Mouse (Mus musculus): Measurements from ENCODE around the gene Tnfrsf14. TPM values are rescaled to one million over a fixed set of nuclear protein-coding genes. Genes with fewer than 3 reads are reported as not detected.

The Tnfrsf14 gene
- polyA plus RNA-seq, 1 experiment from 2014 or later = 59.8 TPM

GRCm38 (mm10) chr4:154914707-154915106, 13.7 kb downstream of the Tnfrsf14 start:
- peak overlapping the region; percentile 97 for H3K27ac ChIP-seq (ENCODE audit: low read length)
- no peaks in the 10 kb centered on the region for H3K9me3 ChIP-seq (replicated peaks; ENCODE audit: control insufficient read depth, low read length)
- 0 out of 2 replicates have a peak overlapping the region, but pooled peaks have one; percentile 2 for H3K9ac ChIP-seq (ENCODE audit: low read depth, low read length)
- H3K4me3 ChIP-seq (ENCODE audit: low read depth, low read length) = no peak overlapping the region
- no peak for ATAC-seq (ENCODE audit: low read depth)
- peaks cover 84% of the 10 kb centered on the region for H3K4me1 ChIP-seq (ENCODE audit: control insufficient read depth, low read depth, low read length)
- no peak overlapping the region for H3K4me2 ChIP-seq (ENCODE audit: low read depth, low read length)
- peaks cover 40% of the 10 kb centered on the region for H3K36me3 ChIP-seq (ENCODE audit: control insufficient read depth, insufficient read depth)
- WGBS (ENCODE audit: insufficient replicate concordance) = 41% methylated on average over 3 of the region's 3 CpGs
- H3K27me3 ChIP-seq (ENCODE audit: control insufficient read depth, insufficient read depth, low read depth, low read length) = no peaks in the 10 kb centered on the region

GRCm38 (mm10) chr4:154914252-154914651, 14.1 kb downstream of the Tnfrsf14 start:
- peak overlapping the region; percentile 97 for H3K27ac ChIP-seq (ENCODE audit: low read length)
- no peak for ATAC-seq (ENCODE audit: low read depth)
- H3K36me3 ChIP-seq (ENCODE audit: control insufficient read depth, insufficient read depth) = peaks cover 40% of the 10 kb centered on the region
- no peak overlapping the region for H3K4me2 ChIP-seq (ENCODE audit: low read depth, low read length)
- WGBS (ENCODE audit: insufficient replicate concordance) = 93% methylated on average over 4 of the region's 4 CpGs
- 0 out of 2 replicates have a peak overlapping the region, but pooled peaks have one; percentile 71 for H3K9ac ChIP-seq (ENCODE audit: low read depth, low read length)
- peaks cover 87% of the 10 kb centered on the region for H3K4me1 ChIP-seq (ENCODE audit: control insufficient read depth, low read depth, low read length)
- no peaks in the 10 kb centered on the region for H3K27me3 ChIP-seq (ENCODE audit: control insufficient read depth, insufficient read depth, low read depth, low read length)
- no peaks in the 10 kb centered on the region for H3K9me3 ChIP-seq (replicated peaks; ENCODE audit: control insufficient read depth, low read length)
- no peak overlapping the region for H3K4me3 ChIP-seq (ENCODE audit: low read depth, low read length)

DNA sequence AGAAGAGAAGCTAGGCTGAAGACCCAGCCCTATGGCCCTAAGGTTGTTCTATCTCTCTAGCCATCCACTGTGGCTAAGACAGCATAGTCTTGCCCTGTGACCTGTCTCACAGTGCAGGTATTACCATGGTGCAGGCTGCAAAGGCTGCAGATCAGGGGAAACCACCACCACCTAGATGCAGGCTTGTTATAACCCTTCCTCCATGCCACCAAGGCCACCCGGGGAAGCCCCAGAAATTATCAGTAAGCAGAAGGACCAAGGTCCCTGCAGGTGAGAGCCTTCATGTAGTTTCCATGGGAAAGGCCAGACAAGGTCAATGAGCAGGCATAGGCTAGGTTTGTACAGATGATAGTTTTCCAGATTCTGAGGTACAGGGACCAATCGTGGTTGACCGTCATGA, 14.5 kb downstream of the Tnfrsf14 start:
- Histone ChIP-seq H3K4me1 (ENCODE audit: control insufficient read depth, low read depth, low read length) (peaks cover 88% of the 10 kb centered on the region), H3K4me2 (ENCODE audit: low read depth, low read length) (no peak overlapping the region), H3K9me3 (replicated peaks; ENCODE audit: control insufficient read depth, low read length) (no peaks in the 10 kb centered on the region), H3K27ac (ENCODE audit: low read length) (peak overlapping the region; percentile 97), H3K27me3 (ENCODE audit: control insufficient read depth, insufficient read depth, low read depth, low read length) (no peaks in the 10 kb centered on the region), H3K4me3 (ENCODE audit: low read depth, low read length) (no peak overlapping the region), H3K9ac (ENCODE audit: low read depth, low read length) (peak overlapping the region; percentile 71), H3K36me3 (ENCODE audit: control insufficient read depth, insufficient read depth) (peaks cover 39% of the 10 kb centered on the region)
- ATAC-seq (ENCODE audit: low read depth) = no peak
- WGBS (ENCODE audit: insufficient replicate concordance) = 78% methylated on average over 3 of the region's 3 CpGs

- H3K4me3 ChIP-seq (ENCODE audit: low read depth, low read length) = peak overlapping the region; percentile 38
- no peaks in the 10 kb centered on the region for H3K27me3 ChIP-seq (ENCODE audit: control insufficient read depth, insufficient read depth, low read depth, low read length)
- H3K9ac ChIP-seq (ENCODE audit: low read depth, low read length) = peak overlapping the region; percentile 71
- WGBS (ENCODE audit: insufficient replicate concordance) = 11% methylated on average over 2 of the region's 2 CpGs
- ATAC-seq (ENCODE audit: low read depth) = peak; percentile 93
- peaks cover 21% of the 10 kb centered on the region for H3K36me3 ChIP-seq (ENCODE audit: control insufficient read depth, insufficient read depth)
- H3K9me3 ChIP-seq (replicated peaks; ENCODE audit: control insufficient read depth, low read length) = no peaks in the 10 kb centered on the region
- peaks cover 83% of the 10 kb centered on the region for H3K4me1 ChIP-seq (ENCODE audit: control insufficient read depth, low read depth, low read length)
- H3K4me2 ChIP-seq (ENCODE audit: low read depth, low read length) = peak overlapping the region; percentile 68
- peak overlapping the region; percentile 97 for H3K27ac ChIP-seq (ENCODE audit: low read length)
Measured at GRCm38 (mm10) chr4:154911644-154912043, 16.7 kb downstream of the Tnfrsf14 start.

- no peaks in the 10 kb centered on the region for H3K9me3 ChIP-seq (replicated peaks; ENCODE audit: control insufficient read depth, low read length)
- peaks cover 13% of the 10 kb centered on the region for H3K36me3 ChIP-seq (ENCODE audit: control insufficient read depth, insufficient read depth)
- H3K4me1 ChIP-seq (ENCODE audit: control insufficient read depth, low read depth, low read length) = peaks cover 78% of the 10 kb centered on the region
- peak overlapping the region; percentile 71 for H3K9ac ChIP-seq (ENCODE audit: low read depth, low read length)
- WGBS (ENCODE audit: insufficient replicate concordance) = 29% methylated on average over 15 of the region's 15 CpGs
- H3K4me3 ChIP-seq (ENCODE audit: low read depth, low read length) = peak overlapping the region; percentile 38
- H3K27me3 ChIP-seq (ENCODE audit: control insufficient read depth, insufficient read depth, low read depth, low read length) = no peaks in the 10 kb centered on the region
- H3K27ac ChIP-seq (ENCODE audit: low read length) = peak overlapping the region; percentile 97
- H3K4me2 ChIP-seq (ENCODE audit: low read depth, low read length) = peak overlapping the region; percentile 68
- peak; percentile 62 for ATAC-seq (ENCODE audit: low read depth)
Measured at GRCm38 (mm10) chr4:154910606-154911522, 17.5 kb downstream of the Tnfrsf14 start.

- H3K9ac ChIP-seq (ENCODE audit: low read depth, low read length) = peak overlapping the region; percentile 44; the same call in 1 of the 2 replicates
- H3K4me3 ChIP-seq (ENCODE audit: low read depth, low read length) = no peak overlapping the region
- peak overlapping the region; percentile 38 for H3K4me2 ChIP-seq (ENCODE audit: low read depth, low read length)
- H3K4me1 ChIP-seq (ENCODE audit: control insufficient read depth, low read depth, low read length) = peaks cover 59% of the 10 kb centered on the region
- H3K27me3 ChIP-seq (ENCODE audit: control insufficient read depth, insufficient read depth, low read depth, low read length) = no peaks in the 10 kb centered on the region
- no peak for ATAC-seq (ENCODE audit: low read depth)
- no peaks in the 10 kb centered on the region for H3K36me3 ChIP-seq (ENCODE audit: control insufficient read depth, insufficient read depth)
- H3K9me3 ChIP-seq (replicated peaks; ENCODE audit: control insufficient read depth, low read length) = no peaks in the 10 kb centered on the region
- peak overlapping the region; percentile 70 for H3K27ac ChIP-seq (ENCODE audit: low read length)
- WGBS (ENCODE audit: insufficient replicate concordance) = 54% methylated on average over 5 of the region's 5 CpGs
Measured at GRCm38 (mm10) chr4:154908490-154908889, 19.9 kb downstream of the Tnfrsf14 start.

DNA sequence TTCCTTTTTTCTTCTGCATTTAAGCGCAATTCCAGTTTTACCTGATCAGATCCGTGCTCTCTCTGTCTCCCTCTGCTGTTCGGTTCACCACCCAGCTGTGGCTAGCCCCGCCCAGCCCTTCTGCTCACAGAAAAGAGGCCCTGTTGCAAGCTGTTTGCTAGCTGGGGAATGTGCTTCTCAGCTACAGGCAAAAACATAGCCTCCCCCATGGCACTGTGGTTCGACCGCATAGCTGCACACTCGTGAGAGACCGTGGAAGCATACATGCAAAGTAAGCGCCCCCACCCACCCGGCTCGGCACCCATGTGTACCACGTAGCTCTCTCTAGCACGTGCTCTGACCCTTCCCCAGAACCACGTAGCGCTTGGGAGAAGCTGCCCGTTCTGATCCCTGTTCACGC, 20.5 kb downstream of the Tnfrsf14 start:
- H3K9ac ChIP-seq (ENCODE audit: low read depth, low read length) = peak overlapping the region; percentile 44
- H3K4me3 ChIP-seq (ENCODE audit: low read depth, low read length) = no peak overlapping the region
- WGBS (ENCODE audit: insufficient replicate concordance) = 37% methylated on average over 17 of the region's 17 CpGs
- no peaks in the 10 kb centered on the region for H3K27me3 ChIP-seq (ENCODE audit: control insufficient read depth, insufficient read depth, low read depth, low read length)
- peaks cover 52% of the 10 kb centered on the region for H3K4me1 ChIP-seq (ENCODE audit: control insufficient read depth, low read depth, low read length)
- peak; percentile 17; the same call in 1 of the 2 replicates for ATAC-seq (ENCODE audit: low read depth)
- no peaks in the 10 kb centered on the region for H3K36me3 ChIP-seq (ENCODE audit: control insufficient read depth, insufficient read depth)
- peak overlapping the region; percentile 70 for H3K27ac ChIP-seq (ENCODE audit: low read length)
- H3K9me3 ChIP-seq (replicated peaks; ENCODE audit: control insufficient read depth, low read length) = no peaks in the 10 kb centered on the region
- H3K4me2 ChIP-seq (ENCODE audit: low read depth, low read length) = peak overlapping the region; percentile 38

- H3K4me1 ChIP-seq (ENCODE audit: control insufficient read depth, low read depth, low read length) = peaks cover 19% of the 10 kb centered on the region
- H3K9ac ChIP-seq (ENCODE audit: low read depth, low read length) = peak overlapping the region; percentile 80
- WGBS (ENCODE audit: insufficient replicate concordance) = 2% methylated on average over 16 of the region's 16 CpGs
- H3K9me3 ChIP-seq (replicated peaks; ENCODE audit: control insufficient read depth, low read length) = no peaks in the 10 kb centered on the region
- ATAC-seq (ENCODE audit: low read depth) = peak; percentile 95
- H3K27ac ChIP-seq (ENCODE audit: low read length) = peak overlapping the region; percentile 88
- H3K4me3 ChIP-seq (ENCODE audit: low read depth, low read length) = peak overlapping the region; percentile 73
- peak overlapping the region; percentile 88 for H3K4me2 ChIP-seq (ENCODE audit: low read depth, low read length)
- no peaks in the 10 kb centered on the region for H3K36me3 ChIP-seq (ENCODE audit: control insufficient read depth, insufficient read depth)
- H3K27me3 ChIP-seq (ENCODE audit: control insufficient read depth, insufficient read depth, low read depth, low read length) = no peaks in the 10 kb centered on the region
Measured at GRCm38 (mm10) chr4:154904185-154905071, 23.9 kb downstream of the Tnfrsf14 start.
